In the genomic region with DNA sequence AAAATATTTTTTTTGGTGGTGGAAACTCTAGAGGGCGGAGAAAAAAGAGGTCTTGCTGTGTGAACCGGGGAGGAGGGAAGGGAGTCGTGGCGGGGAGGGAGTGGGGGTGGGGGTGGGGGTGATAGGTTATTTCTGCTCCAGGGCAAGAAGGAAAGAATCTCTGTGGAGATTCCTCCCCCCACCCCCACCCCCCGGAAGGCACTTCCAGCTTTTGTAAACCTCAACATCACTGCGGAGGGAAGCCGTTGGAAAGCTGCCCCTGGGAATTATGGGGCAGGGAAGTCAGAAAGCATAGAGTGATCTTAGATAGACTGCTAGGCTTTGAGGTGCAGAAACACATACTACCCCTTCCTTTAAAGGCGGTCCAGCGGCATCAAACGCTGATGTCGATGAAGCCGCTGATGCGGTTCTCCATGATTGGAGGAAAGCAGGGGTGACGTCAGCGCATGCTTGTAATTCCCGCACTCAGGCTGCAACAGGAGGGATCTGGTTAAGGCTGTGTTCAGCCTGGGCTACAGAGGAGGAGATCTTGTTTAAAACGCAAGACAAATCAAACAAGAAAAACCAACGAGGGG, we compare ENCODE assay signal across 8 mouse cellular contexts.
DNase-seq lines count a peak whose midpoint lies in the region; ATAC-seq and TF ChIP-seq lines count a peak whose summit lies in the region.

No protein-coding gene starts in this region.

- POLR2A ChIA-PET in Patski (lab: Charles Lee) = interaction anchor here (0.6 kb wide), 1 partner anchor 374 kb away, joined by 3 read pairs; no protein-coding TSS in a partner anchor

- no peaks in the 10 kb centered on the region for H3K9me3 ChIP-seq in hindbrain, embryonic 15.5 days

- peak overlapping the region; percentile 55 for H3K9ac ChIP-seq in hindbrain, embryonic 15.5 days

- H3K27me3 ChIP-seq in Patski = no peaks in the 10 kb centered on the region
- H3K27me3 ChIP-seq in hindbrain, embryonic 15.5 days = no peaks in the 10 kb centered on the region

- no peaks in the 10 kb centered on the region for H3K36me3 ChIP-seq in hindbrain, embryonic 15.5 days

- no peaks in the 10 kb centered on the region for H3K4me1 ChIP-seq in hindbrain, embryonic 15.5 days (replicated peaks)

- in situ Hi-C loops in Patski (cut with MboI; ENCODE audit: low pct_unique_long_range_greater_than_20kb) = loop anchor here (5.0 kb wide), 1 partner anchor 663 kb away; no protein-coding TSS in a partner anchor

- TF ChIP-seq CTCF in Patski (IDR thresholded peaks at IDR 0.05) = no peak

- CTCF ChIA-PET in Patski (lab: Charles Lee) = no interaction called here

- peak; percentile 81 for ATAC-seq in Patski
- ATAC-seq in hindbrain, embryonic 15.5 days (ENCODE audit: low FRiP score, low read depth) = peak; percentile 93

- peak overlapping the region; percentile 95 for H3K4me2 ChIP-seq in hindbrain, embryonic 15.5 days

- peak overlapping the region; percentile 81 for H3K27ac ChIP-seq in hindbrain, embryonic 15.5 days (replicated peaks)

- peak overlapping the region; percentile 52 for H3K4me3 ChIP-seq in hindbrain, embryonic 15.5 days

- DNase-seq in Patski (ENCODE audit: low read depth, low spot score) = peak; percentile 41
- peak; percentile 87 to 88 for DNase-seq in cerebellum, postnatal 10 days
- DNase-seq in frontal cortex, postnatal 36 days (ENCODE audit: low spot score in 2 of 2) = peak; percentile 76 to 85
- peak; percentile 51 to 74 for DNase-seq in layer of hippocampus, postnatal 25 days (ENCODE audit: extremely low spot score in 1 of 2, low spot score in 1 of 2)
- peak; percentile 91 for DNase-seq in lung, postnatal 10 days
- DNase-seq in retina, adult 2 months (ENCODE audit: low read depth, low spot score) = peak; percentile 30
- DNase-seq in urinary bladder, postnatal 25 days (ENCODE audit: low spot score) = peak; percentile 59

- WGBS in hindbrain, embryonic 15.5 days = 3% methylated on average over 18 of the region's 18 CpGs

Comparison
In these comparisons a context has a peak if more than half of its experiments do, and no peak if none do; other contexts are left out.
1. Peak in every context shown above with its lines: DNase-seq, ATAC-seq, H3K4me3 ChIP-seq and H3K27ac ChIP-seq.
2. DNase-seq: peak in every context shown above with its lines; median percentile 91 in lung, postnatal 10 days; 88 in cerebellum, postnatal 10 days; 80 in frontal cortex, postnatal 36 days; 62 in layer of hippocampus, postnatal 25 days; 59 in urinary bladder, postnatal 25 days; 41 in Patski; 30 in retina, adult 2 months.